Mouse (Mus musculus) left cerebral cortex, postnatal 25 days (tissue): ENCODE measurements at regions not wholly inside any gene's neighbourhood (a gene's known extent, or its start where the extent isn't known, plus 50 kb on each side); places are given as distances from the start of the nearest gene placed in this dataset.
A peak's percentile ranks its signal among the peaks of the same experiment; 100 is the strongest.
"Not testable (repeated sequence)": the region's sequence is repeated elsewhere in the genome, so short reads cannot be mapped to it uniquely, and the experiment has no call there.

Experiments
- DNase-seq, 2 experiments: peaks; one replicate each; pipeline ENCODE4 v3.0.0; 2022; ENCODE audit warnings: low spot score in 2 of 2, mixed read lengths in 1 of 2
- intact Hi-C: fragments of 180-260 bp; cut with DNase I; formaldehyde crosslinking; loops from one replicate; pipeline ENCODE4 v1.15.1; 2025

DNA sequence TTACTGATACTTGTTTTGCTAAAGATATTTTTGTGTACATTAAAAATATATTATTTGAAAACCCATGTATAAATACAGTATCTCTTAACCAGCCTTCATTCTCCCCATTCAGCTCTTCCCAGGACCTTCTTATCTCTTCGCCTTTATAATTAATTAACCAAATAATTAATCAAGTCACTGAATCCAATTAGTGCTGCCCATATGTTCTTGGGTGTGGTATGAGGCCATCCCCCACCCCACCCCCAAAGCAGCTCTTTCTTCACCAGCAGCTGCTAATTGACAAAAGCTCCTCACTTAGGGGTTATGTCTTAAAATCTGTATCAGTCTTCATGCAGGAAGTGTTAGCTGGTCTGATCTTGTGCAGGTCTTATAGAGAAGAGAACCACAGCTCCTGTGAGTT is 728.8 kb upstream of the Nr2f1 start:
- intact Hi-C loops = no loop called here
- DNase-seq = no peak

DNA sequence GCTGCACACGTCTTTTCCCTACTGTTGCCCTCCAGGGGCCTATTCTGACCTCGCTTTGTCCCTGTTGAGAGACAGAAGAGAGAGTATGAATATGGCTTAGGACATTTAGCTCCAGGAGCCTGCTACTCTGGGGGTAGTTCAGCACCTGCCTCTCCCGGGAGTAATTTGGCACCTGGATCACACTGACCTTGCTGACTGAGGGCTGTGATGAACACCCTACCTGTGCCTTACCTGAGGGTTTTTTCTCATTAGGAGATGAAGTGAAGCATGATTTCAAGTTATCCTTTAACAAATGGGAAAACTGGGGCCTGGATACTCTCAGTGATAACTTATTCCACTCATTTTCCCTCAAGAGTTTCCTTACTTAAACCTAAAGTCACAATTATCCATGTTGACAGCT is 721.2 kb upstream of the Nr2f1 start:
- DNase-seq = no peak
- intact Hi-C loops = no loop called here

GRCm38 (mm10) chr13:78909839-78910238 is 710.3 kb upstream of the Nr2f1 start:
- intact Hi-C loops = no loop called here
- no peak for DNase-seq

DNA sequence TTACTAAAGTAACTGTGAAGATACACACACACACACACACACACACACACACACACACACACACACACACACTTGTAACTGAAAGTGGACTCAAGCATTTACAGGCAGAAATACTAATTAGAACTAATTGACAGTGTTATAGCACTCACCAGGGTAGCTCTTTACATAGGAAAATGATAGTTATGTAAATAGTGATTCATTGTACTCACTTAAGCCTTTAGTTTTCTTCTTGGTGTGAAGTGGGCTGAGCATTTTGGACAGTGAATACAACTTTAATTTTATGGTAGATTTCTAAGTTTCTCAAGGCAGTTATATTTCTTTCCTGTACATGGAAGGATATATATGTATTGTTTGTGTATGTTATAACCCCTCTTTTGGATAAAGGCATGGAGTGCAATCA is 704.5 kb upstream of the Nr2f1 start:
- intact Hi-C loops = loop anchor here (5.0 kb wide), 1 partner anchor 702 kb away; no protein-coding TSS in a partner anchor
- DNase-seq = peak in 1 of 2 experiments; percentile 27

DNA sequence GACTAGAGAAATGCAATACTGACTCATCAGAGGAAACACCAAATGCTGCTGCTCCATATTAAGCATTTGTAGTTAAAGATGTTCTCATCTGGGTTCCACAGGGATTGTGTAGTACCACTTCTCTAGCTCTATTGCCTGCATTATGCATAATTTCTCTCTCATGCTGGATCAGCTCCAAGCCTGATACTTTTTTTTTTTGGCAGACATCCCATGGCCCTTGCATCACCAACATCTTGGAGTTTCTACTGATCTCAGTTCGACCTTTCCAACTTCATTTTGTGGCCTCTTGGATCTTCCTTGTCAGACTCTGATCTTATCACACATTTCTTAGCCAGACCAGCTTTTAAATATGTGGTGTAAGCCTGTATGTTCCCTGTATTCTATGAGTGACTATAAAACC is 701.1 kb upstream of the Nr2f1 start:
- DNase-seq = peak in 1 of 2 experiments; percentile 49
- intact Hi-C loops = loop anchor here (5.0 kb wide), 1 partner anchor 698 kb away; no protein-coding TSS in a partner anchor

- intact Hi-C loops = loop anchor here (2.0 to 5.0 kb wide), 2 partner anchors 165 to 233 kb away; no protein-coding TSS in a partner anchor
- peak in 1 of 2 experiments; percentile 39 for DNase-seq
These were observed 692.7 kb upstream of the Nr2f1 start for GRCm38 (mm10) chr13:78892252-78892651.

- DNase-seq = no peak
- intact Hi-C loops = loop anchor here (10.0 kb wide), 1 partner anchor 308 kb away; no protein-coding TSS in a partner anchor
These were observed 683.5 kb upstream of the Nr2f1 start for GRCm38 (mm10) chr13:78883062-78883461.

DNA sequence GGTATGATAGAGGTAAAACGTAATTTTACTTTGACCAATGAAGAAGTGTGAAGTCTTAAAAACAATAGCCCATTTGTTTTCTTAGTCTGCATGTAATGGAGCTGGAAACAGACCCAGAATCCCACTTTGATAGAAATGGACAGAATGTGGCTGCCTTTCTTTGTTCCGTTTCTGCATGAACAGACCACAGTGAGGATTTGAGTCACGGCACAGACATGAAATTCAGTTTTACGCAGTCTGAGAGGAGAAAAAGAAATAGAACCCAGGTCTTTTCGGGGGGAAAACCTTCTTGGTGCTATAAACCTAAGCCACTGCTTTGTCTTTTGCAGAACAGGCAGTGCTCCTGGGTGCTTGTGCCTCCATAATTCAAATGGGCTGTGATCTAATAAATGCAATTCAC is 673.0 kb upstream of the Nr2f1 start:
- DNase-seq = no peak
- intact Hi-C loops = no loop called here

- DNase-seq = no peak
- intact Hi-C loops = no loop called here
These were observed 672.4 kb upstream of the Nr2f1 start for GRCm38 (mm10) chr13:78871976-78872375.

DNA sequence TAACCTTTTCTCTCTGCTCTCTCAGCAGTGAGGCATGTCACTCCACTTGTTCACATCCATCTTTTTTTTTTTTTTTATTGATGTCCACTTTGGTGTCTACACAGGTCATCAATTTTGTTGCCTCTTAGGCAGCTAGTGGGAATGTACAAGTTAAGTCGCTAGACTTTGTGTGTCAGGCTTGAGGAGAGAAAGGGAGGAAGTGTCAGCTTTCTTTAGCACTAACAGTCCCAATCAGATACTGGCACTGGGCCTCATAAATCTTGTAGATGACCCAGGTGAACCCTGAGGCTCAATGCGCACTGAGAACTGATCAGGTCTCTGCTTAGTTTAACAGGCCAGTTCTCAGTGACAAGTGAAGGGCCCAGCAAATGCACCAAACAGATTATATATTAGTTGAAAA is 671.7 kb upstream of the Nr2f1 start:
- intact Hi-C loops = no loop called here
- no peak for DNase-seq

- intact Hi-C loops = not testable (repeated sequence)
- DNase-seq = peak in 1 of 2 experiments; percentile 35
These were observed 624.8 kb upstream of the Nr2f1 start for GRCm38 (mm10) chr13:78824357-78824756.

DNA sequence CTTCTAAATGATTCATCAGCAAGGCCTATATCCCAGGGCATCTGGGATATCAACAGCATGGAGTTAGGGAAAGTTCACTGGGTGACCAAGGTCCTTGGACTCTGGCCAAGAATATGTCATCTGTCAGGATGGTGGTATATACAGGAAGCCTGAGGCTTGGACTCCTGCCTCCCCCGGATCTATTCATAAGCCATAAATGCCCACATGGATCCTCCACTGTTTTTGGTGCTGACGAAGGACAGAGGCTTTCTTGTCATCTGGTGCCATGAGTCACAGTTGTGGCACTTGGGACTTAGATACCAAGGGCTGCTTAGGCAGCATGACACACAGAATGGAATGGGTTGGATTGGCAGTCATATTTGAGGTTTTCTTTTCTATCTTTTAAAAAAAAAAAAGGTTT is 610.1 kb upstream of the Nr2f1 start:
- intact Hi-C loops = no loop called here
- peak in 1 of 2 experiments; percentile 52 for DNase-seq

DNA sequence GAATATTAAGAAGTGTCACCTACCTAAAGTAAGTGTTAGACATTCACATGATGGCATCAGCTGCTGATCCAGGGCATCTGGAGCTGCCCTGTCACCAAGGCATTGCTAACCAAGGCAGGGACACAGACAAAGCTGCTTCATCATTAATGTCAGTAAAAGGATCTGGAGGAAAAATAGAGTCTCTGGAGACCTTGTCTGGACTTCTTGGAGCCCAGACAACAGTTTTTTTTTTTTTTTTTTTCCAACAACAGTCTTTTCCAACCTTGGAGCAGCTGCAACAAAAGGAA is 603.2 kb upstream of the Nr2f1 start:
- intact Hi-C loops = no loop called here
- no peak for DNase-seq

DNA sequence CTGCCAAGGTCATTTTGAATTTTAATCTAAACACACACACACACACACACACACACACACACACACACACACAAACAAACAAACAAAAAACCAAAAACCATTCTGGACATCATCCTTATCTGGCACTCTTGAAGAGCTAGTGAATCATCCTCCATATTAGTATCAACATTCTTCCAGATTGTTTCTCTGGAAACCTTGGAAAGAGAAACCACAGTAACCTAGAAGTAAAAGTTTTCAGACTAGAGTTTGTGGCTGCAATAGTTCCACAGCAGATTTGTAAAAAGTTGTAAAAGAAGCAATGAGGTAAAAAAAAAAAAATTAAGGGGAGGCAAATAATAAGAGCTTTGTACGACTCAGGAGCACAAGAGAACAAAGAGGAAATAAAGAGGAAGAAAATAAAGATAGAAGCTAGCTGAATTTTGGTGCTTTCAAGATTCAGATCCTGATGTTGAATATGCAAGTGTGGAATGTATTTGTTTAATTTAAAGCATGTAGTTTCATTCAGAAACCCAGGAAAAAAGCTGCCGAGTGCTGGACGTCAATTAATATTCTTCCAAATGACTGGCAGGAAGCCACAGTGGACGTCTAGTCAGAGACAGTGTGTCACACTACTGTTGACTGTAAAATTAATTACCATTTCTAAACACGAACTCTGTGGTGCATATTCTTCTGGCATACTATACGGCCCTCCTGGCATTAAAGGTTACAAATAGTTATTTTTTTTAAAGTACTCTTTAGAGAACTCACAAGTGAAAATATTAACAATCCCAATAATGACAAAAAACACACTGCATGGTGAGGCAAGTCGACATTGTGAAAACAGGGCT is 602.7 kb upstream of the Nr2f1 start:
- intact Hi-C loops = no loop called here
- DNase-seq = no peak

DNA sequence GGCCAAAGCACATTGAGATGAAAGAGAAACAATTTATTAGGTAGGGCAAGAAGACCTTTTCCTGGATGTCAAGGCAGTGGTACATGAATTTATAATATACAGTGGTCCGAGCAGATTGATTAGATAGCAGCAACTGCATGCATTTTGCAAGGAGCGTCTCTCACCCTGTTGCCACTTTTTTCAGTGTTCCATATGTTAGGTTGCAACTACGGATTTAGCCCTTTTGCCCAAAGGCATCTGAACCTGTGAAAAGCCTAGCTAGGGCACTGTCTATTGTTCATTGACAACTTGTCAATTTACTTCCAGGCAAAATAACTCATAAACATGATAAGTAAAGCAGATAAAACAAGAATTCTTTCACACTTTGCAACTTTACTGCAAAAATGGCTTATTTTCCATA is 600.1 kb upstream of the Nr2f1 start:
- no peak for DNase-seq
- intact Hi-C loops = no loop called here

- intact Hi-C loops = no loop called here
- no peak for DNase-seq
These were observed 595.7 kb upstream of the Nr2f1 start for GRCm38 (mm10) chr13:78795228-78795627.

- intact Hi-C loops = no loop called here
- no peak for DNase-seq
These were observed 584.7 kb upstream of the Nr2f1 start for GRCm38 (mm10) chr13:78784285-78784684.

GRCm38 (mm10) chr13:78783591-78784240 is 584.2 kb upstream of the Nr2f1 start:
- DNase-seq = no peak
- intact Hi-C loops = no loop called here
